Mouse (Mus musculus) hindbrain, embryonic 11.5 days (tissue): ENCODE measurements around the gene Trim50. TPM values are rescaled to one million over a fixed set of nuclear protein-coding genes. Genes with fewer than 3 reads are reported as not detected.

ENCODE experiments used
- ATAC-seq: fragments of 200-750 bp; cut with Nextera tagmentation; 2 replicates; pipeline ENCODE4 v1.8.0; 2017; ENCODE audit warnings: mild to moderate bottlenecking, moderate TSS enrichment, moderate library complexity; ENCODE audit not compliant: low FRiP score
- DNase-seq: peaks from one replicate; pipeline ENCODE4 v3.0.0-alpha.2; 2015; ENCODE audit warnings: low spot score
- H3K27ac ChIP-seq: fragments of 300-500 bp; sonication (generic); 2 replicates; pipeline ENCODE4 v1.5.1; 2014; ENCODE audit warnings: mild to moderate bottlenecking, low read depth, low read length
- H3K27me3 ChIP-seq: fragments of 300-500 bp; sonication (generic); 2 replicates; pipeline ENCODE4 v1.6.1; 2014; ENCODE audit warnings: mild to moderate bottlenecking, low read length, moderate library complexity, mixed read lengths; ENCODE audit not compliant: control insufficient read depth, insufficient read depth
- H3K36me3 ChIP-seq: fragments of 300-500 bp; sonication (generic); 2 replicates; pipeline ENCODE4 v1.6.1; 2014; ENCODE audit warnings: mild to moderate bottlenecking, low read length, moderate library complexity, mixed read lengths; ENCODE audit not compliant: control insufficient read depth, insufficient read depth
- H3K4me1 ChIP-seq: fragments of 300-500 bp; sonication (generic); replicated peaks from 2 replicates; pipeline ENCODE4 v1.6.1; 2014; ENCODE audit warnings: low read length, mixed read lengths; ENCODE audit not compliant: control insufficient read depth, insufficient read depth
- H3K4me2 ChIP-seq: fragments of 300-500 bp; sonication (generic); replicated peaks from 2 replicates; pipeline ENCODE4 v1.6.1; 2014; ENCODE audit warnings: mild to moderate bottlenecking, low read depth, low read length
- H3K4me3 ChIP-seq: fragments of 300-500 bp; sonication (generic); 2 replicates; pipeline ENCODE4 v1.5.1; 2014; ENCODE audit warnings: low read depth, low read length
- H3K9ac ChIP-seq: fragments of 300-500 bp; sonication (generic); 2 replicates; pipeline ENCODE4 v1.6.1; 2014; ENCODE audit warnings: low read depth, low read length
- H3K9me3 ChIP-seq: fragments of 300-500 bp; sonication (generic); 2 replicates; pipeline ENCODE4 v1.6.1; 2016; ENCODE audit warnings: low read length; ENCODE audit not compliant: control insufficient read depth
- WGBS: fragments of 180-500 bp; shearing (Covaris S2); extraction: QIAGEN DNeasy Blood & Tissue Kit; methylation state at CpG from one replicate; pipeline ENCODE4 v1.1.7; 2014; 5-methylcytosine and 5-hydroxymethylcytosine counted together
- polyA plus RNA-seq: library from polyadenylated mRNA; unstranded; fragments of >200 nt; fragmentation: Nextera tagmentation; extraction: Ambion mirVana; gene quantifications from 2 replicates; pipeline ENCODE4 v1.2.1, GENCODE M21; 2014

Gene Trim50
- polyA plus RNA-seq, 1 experiment from 2014 or later = not detected

GRCm38 (mm10) chr5:135395826-135396225, 42.7 kb downstream of the Trim50 start:
- Histone ChIP-seq H3K9ac (no peak overlapping the region), H3K9me3 (no peaks in the 10 kb centered on the region), H3K27me3 (no peaks in the 10 kb centered on the region), H3K4me1 (peaks cover 3% of the 10 kb centered on the region; the same call in 1 of the 2 replicates), H3K4me2 (no peak overlapping the region), H3K36me3 (peaks cover 5% of the 10 kb centered on the region; the same call in 1 of the 2 replicates), H3K27ac (no peak overlapping the region), H3K4me3 (no peak overlapping the region)
- DNase-seq (peak; percentile 59), ATAC-seq (no peak)
- 53% methylated on average over 5 of the region's 5 CpGs for WGBS

GRCm38 (mm10) chr5:135399382-135399781, 46.3 kb downstream of the Trim50 start:
- H3K4me3 ChIP-seq = no peak overlapping the region
- H3K27me3 ChIP-seq = no peaks in the 10 kb centered on the region
- no peak for ATAC-seq
- H3K9me3 ChIP-seq = no peaks in the 10 kb centered on the region
- H3K27ac ChIP-seq = no peak overlapping the region
- no peak overlapping the region for H3K4me2 ChIP-seq
- H3K36me3 ChIP-seq = no peaks in the 10 kb centered on the region
- no peak for DNase-seq
- no peaks in the 10 kb centered on the region for H3K4me1 ChIP-seq
- no peak overlapping the region for H3K9ac ChIP-seq
- WGBS = 68% methylated on average over 6 of the region's 6 CpGs

GRCm38 (mm10) chr5:135400244-135400643, 47.1 kb downstream of the Trim50 start:
- ATAC-seq = no peak
- H3K27ac ChIP-seq = no peak overlapping the region
- no peaks in the 10 kb centered on the region for H3K9me3 ChIP-seq
- no peaks in the 10 kb centered on the region for H3K27me3 ChIP-seq
- no peaks in the 10 kb centered on the region for H3K4me1 ChIP-seq
- WGBS = 16% methylated on average over 2 of the region's 2 CpGs
- peak; percentile 90 for DNase-seq
- H3K36me3 ChIP-seq = no peaks in the 10 kb centered on the region
- no peak overlapping the region for H3K4me3 ChIP-seq
- no peak overlapping the region for H3K9ac ChIP-seq
- no peak overlapping the region for H3K4me2 ChIP-seq

GRCm38 (mm10) chr5:135404623-135405022, 51.5 kb downstream of the Trim50 start:
- Histone ChIP-seq H3K9ac (no peak overlapping the region), H3K4me1 (no peaks in the 10 kb centered on the region), H3K36me3 (no peaks in the 10 kb centered on the region), H3K27me3 (no peaks in the 10 kb centered on the region), H3K27ac (no peak overlapping the region), H3K9me3 (no peaks in the 10 kb centered on the region), H3K4me2 (no peak overlapping the region), H3K4me3 (no peak overlapping the region)
- DNase-seq = peak; percentile 56
- 42% methylated on average over 20 of the region's 20 CpGs for WGBS
- ATAC-seq = no peak

GRCm38 (mm10) chr5:135405437-135405836, 52.3 kb downstream of the Trim50 start:
- Histone ChIP-seq H3K27me3 (no peaks in the 10 kb centered on the region), H3K4me1 (no peaks in the 10 kb centered on the region), H3K9ac (no peak overlapping the region), H3K4me3 (no peak overlapping the region), H3K36me3 (0 out of 2 replicates have a peak, but pooled peaks cover 2% of the 10 kb centered on the region), H3K4me2 (no peak overlapping the region), H3K27ac (no peak overlapping the region), H3K9me3 (no peaks in the 10 kb centered on the region)
- DNase-seq = no peak
- ATAC-seq = no peak
- 84% methylated on average over 9 of the region's 9 CpGs for WGBS

GRCm38 (mm10) chr5:135408114-135408513, 55.0 kb downstream of the Trim50 start:
- no peak overlapping the region for H3K4me2 ChIP-seq
- no peaks in the 10 kb centered on the region for H3K9me3 ChIP-seq
- H3K36me3 ChIP-seq = peaks cover 2% of the 10 kb centered on the region; the same call in 1 of the 2 replicates
- no peak overlapping the region for H3K27ac ChIP-seq
- H3K9ac ChIP-seq = no peak overlapping the region
- ATAC-seq = no peak
- no peaks in the 10 kb centered on the region for H3K27me3 ChIP-seq
- no peaks in the 10 kb centered on the region for H3K4me1 ChIP-seq
- WGBS = 87% methylated on average over 4 of the region's 4 CpGs
- DNase-seq = no peak
- H3K4me3 ChIP-seq = no peak overlapping the region

GRCm38 (mm10) chr5:135410266-135410665, 57.2 kb downstream of the Trim50 start:
- no peak for DNase-seq
- H3K36me3 ChIP-seq = peaks cover 12% of the 10 kb centered on the region

More at GRCm38 (mm10) chr5:135410266-135410665, 57.2 kb downstream of the Trim50 start:
- Histone ChIP-seq H3K27ac (no peak overlapping the region), H3K9me3 (no peaks in the 10 kb centered on the region), H3K27me3 (no peaks in the 10 kb centered on the region), H3K4me1 (no peaks in the 10 kb centered on the region), H3K4me2 (no peak overlapping the region), H3K4me3 (no peak overlapping the region), H3K9ac (no peak overlapping the region)
- 92% methylated on average over 9 of the region's 9 CpGs for WGBS
- no peak for ATAC-seq

Other genes starting within 250 kb of the Trim50 start
- 21.4 and 21.9 TPM in 2 replicates for gene Tbl2, start 203.6 kb upstream of the Trim50 start, polyA plus RNA-seq
- 35.9 and 38.8 TPM in 2 replicates for gene Bcl7b, start 185.0 kb upstream of the Trim50 start, polyA plus RNA-seq
- gene Baz1b, start 166.0 kb upstream of the Trim50 start, polyA plus RNA-seq = 54.5 and 77.6 TPM in 2 replicates
- gene Fzd9, start 102.1 kb upstream of the Trim50 start, polyA plus RNA-seq = 6.6 and 7.2 TPM in 2 replicates
- 0.26 TPM in 1 of 2 replicates, not detected in the other for gene Fkbp6, start 3.3 kb upstream of the Trim50 start, polyA plus RNA-seq
- 26.8 and 27.8 TPM in 2 replicates for gene Nsun5, start 16.7 kb downstream of the Trim50 start, polyA plus RNA-seq
- 14.5 and 19.9 TPM in 2 replicates for gene Pom121, start 41.3 kb downstream of the Trim50 start, polyA plus RNA-seq
- 37.6 and 50.0 TPM in 2 replicates for gene Hip1, start 191.8 kb downstream of the Trim50 start, polyA plus RNA-seq
- gene Ccl26, start 210.3 kb downstream of the Trim50 start, polyA plus RNA-seq = not detected in 2 replicates
- 2.0 and 2.7 TPM in 2 replicates for gene Ccl24, start 219.8 kb downstream of the Trim50 start, polyA plus RNA-seq